Mouse (Mus musculus): ENCODE data around the gene Khsrp. TPM values are rescaled to one million over a fixed set of nuclear protein-coding genes. Genes with fewer than 3 reads are reported as not detected.

Khsrp gene
- polyA plus RNA-seq, 1 experiment = 56.3 TPM

DNA sequence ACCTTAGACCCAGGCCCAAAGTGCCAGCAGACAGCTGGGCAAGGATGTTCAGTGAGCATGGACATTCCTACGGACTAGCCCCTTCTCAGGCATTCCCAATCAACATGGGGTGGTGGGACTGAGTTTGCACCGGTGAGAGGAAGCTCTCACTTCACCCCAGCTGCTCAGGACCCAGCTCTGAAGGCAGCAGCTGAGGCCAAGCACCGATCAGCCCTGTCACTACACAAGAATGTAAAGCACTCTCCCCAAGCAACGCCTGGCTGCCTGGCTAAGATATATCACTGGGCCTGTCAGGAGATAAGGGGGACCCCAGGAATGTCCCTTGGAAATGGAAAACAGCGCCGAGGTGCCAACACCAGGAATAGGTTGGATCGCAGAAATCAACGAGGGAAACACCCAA, 30.1 kb downstream of the Khsrp start:
- Histone ChIP-seq H3K4me1 (ENCODE audit: control insufficient read depth, insufficient read depth, low read length) (no peaks in the 10 kb centered on the region; the same call in 1 of the 2 replicates), H3K4me3 (replicated peaks; ENCODE audit: control insufficient read depth, low read depth, low read length) (no peak overlapping the region), H3K27ac (ENCODE audit: control insufficient read depth, insufficient read depth, low read depth, low read length, poor library complexity) (no peak overlapping the region)
- TF ChIP-seq CTCF (IDR thresholded peaks at IDR 0.05; ENCODE audit: control insufficient read depth, insufficient read depth, low read length) (no peak), POLR2A (IDR thresholded peaks at IDR 0.05; ENCODE audit: borderline replicate concordance, control insufficient read depth, low read depth, low read length) (no peak)
- WGBS = 75% methylated on average over 8 of the region's 8 CpGs

DNA sequence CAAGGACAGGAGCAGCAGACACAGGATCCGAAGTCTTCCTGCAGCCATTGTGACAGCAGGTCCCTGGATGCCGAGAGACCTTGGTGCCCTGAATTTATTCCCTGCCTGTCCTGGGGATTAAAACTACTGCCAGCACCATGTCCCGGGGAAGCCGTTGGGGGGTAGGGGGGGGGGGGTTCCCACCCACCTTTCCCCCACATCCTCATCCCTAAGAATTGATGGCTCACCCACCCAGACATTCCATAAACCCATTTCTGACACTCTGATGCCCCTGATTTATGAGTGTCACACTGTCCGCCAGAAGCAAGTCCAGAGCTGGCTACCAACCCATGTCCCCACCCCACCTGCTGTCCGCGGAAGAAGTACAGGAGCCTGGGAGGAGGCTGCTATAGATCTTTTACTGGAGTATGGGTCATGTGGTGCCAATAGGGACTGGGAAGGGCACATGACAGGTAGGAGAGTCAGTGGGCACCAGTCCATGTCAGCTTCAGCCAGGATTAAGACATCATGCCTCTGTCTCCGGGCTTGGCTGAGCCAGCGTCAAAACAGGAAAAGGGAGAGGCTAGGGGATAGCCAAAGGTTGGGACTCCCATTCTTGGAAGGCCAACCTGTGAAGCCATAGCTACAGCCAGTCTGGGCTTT, 31.2 kb downstream of the Khsrp start, which contains the start of gene Pspn:
Gene Pspn, minus strand, starts transcription at position 51 of the 642 bp plus-strand sequence.
- WGBS = 86% methylated on average over 9 of the region's 9 CpGs
- Histone ChIP-seq H3K4me1 (ENCODE audit: control insufficient read depth, insufficient read depth, low read length) (no peaks in the 10 kb centered on the region; the same call in 1 of the 2 replicates), H3K4me3 (replicated peaks; ENCODE audit: control insufficient read depth, low read depth, low read length) (no peak within 1 kb of the TSS)

DNA sequence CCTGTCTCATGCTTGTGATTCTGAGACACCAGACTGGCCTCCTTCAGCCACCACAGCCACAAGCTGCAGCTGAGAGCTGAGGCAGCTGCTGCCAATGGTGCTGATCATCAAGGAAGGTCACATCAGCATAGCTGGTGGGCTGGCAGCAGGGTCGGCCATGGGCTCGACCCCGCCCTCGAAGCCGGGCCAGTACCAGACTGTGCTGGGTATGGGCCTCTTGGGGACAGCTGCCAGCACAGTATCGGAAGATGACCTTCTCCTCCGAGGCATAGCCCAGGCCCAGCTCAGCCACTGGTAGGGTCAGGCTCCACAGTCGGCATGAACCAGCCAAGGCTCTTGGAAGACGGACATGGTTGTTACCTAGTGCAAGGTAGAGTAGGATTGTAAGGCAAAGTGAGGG, 31.9 kb downstream of the Khsrp start:
- TF ChIP-seq CTCF (IDR thresholded peaks at IDR 0.05; ENCODE audit: control insufficient read depth, insufficient read depth, low read length) (no peak), POLR2A (IDR thresholded peaks at IDR 0.05; ENCODE audit: borderline replicate concordance, control insufficient read depth, low read depth, low read length) (no peak)
- no peak overlapping the region for H3K4me3 ChIP-seq (replicated peaks; ENCODE audit: control insufficient read depth, low read depth, low read length)
- no peaks in the 10 kb centered on the region; the same call in 1 of the 2 replicates for H3K4me1 ChIP-seq (ENCODE audit: control insufficient read depth, insufficient read depth, low read length)
- H3K27ac ChIP-seq (ENCODE audit: control insufficient read depth, insufficient read depth, low read depth, low read length, poor library complexity) = no peak overlapping the region
- 91% methylated on average over 9 of the region's 9 CpGs for WGBS

More for the DNA sequence above, 31.2 kb downstream of the Khsrp start, which contains the start of gene Pspn:
- no peak for TF ChIP-seq POLR2A (IDR thresholded peaks at IDR 0.05; ENCODE audit: borderline replicate concordance, control insufficient read depth, low read depth, low read length)
- no peak for TF ChIP-seq CTCF (IDR thresholded peaks at IDR 0.05; ENCODE audit: control insufficient read depth, insufficient read depth, low read length)
- H3K27ac ChIP-seq (ENCODE audit: control insufficient read depth, insufficient read depth, low read depth, low read length, poor library complexity) = no peak within 1 kb of the TSS

GRCm38 (mm10) chr17:56997029-56997667, 34.2 kb downstream of the Khsrp start, which contains the start of gene Alkbh7:
Gene Alkbh7, plus strand, starts transcription at chr17:56997339.
- Histone ChIP-seq H3K4me1 (ENCODE audit: control insufficient read depth, insufficient read depth, low read length) (no peaks in the 10 kb centered on the region; the same call in 1 of the 2 replicates), H3K27ac (ENCODE audit: control insufficient read depth, insufficient read depth, low read depth, low read length, poor library complexity) (peak within 1 kb of the TSS; percentile 23; the same call in 1 of the 2 replicates)
- under 1% methylated on average over 38 of the region's 38 CpGs for WGBS

DNA sequence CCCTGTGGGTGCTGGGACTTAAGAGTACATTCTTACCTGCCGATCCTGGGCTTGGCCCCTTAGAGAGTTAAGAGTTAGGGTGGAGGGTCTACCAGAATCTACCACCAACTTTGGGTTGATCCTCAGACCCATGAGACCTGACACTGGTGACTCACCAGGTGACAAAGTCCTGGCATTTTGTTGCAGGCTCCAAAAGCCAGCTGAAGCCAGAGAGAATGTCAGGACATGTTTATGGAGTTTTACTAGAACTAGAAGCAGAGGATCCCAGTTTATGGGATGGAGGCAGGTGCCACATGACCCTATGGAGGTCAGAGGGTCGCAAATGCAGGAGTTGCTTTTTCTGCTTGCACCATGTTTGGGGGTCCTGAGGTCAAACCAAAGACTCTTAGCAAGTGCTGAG, 34.8 kb downstream of the Khsrp start:
- Histone ChIP-seq H3K27ac (ENCODE audit: control insufficient read depth, insufficient read depth, low read depth, low read length, poor library complexity) (no peak overlapping the region), H3K4me1 (ENCODE audit: control insufficient read depth, insufficient read depth, low read length) (no peaks in the 10 kb centered on the region; the same call in 1 of the 2 replicates), H3K4me3 (replicated peaks; ENCODE audit: control insufficient read depth, low read depth, low read length) (no peak overlapping the region)
- 71% methylated on average over 2 of the region's 2 CpGs for WGBS
- TF ChIP-seq POLR2A (IDR thresholded peaks at IDR 0.05; ENCODE audit: borderline replicate concordance, control insufficient read depth, low read depth, low read length) (no peak), CTCF (IDR thresholded peaks at IDR 0.05; ENCODE audit: control insufficient read depth, insufficient read depth, low read length) (no peak)

More at GRCm38 (mm10) chr17:56997029-56997667, 34.2 kb downstream of the Khsrp start, which contains the start of gene Alkbh7:
- TF ChIP-seq CTCF (IDR thresholded peaks at IDR 0.05; ENCODE audit: control insufficient read depth, insufficient read depth, low read length) = peak; percentile 88
- peak; percentile 59; the same call in 1 of the 2 replicates for TF ChIP-seq POLR2A (IDR thresholded peaks at IDR 0.05; ENCODE audit: borderline replicate concordance, control insufficient read depth, low read depth, low read length)
- H3K4me3 ChIP-seq (replicated peaks; ENCODE audit: control insufficient read depth, low read depth, low read length) = peak within 1 kb of the TSS; percentile 87

DNA sequence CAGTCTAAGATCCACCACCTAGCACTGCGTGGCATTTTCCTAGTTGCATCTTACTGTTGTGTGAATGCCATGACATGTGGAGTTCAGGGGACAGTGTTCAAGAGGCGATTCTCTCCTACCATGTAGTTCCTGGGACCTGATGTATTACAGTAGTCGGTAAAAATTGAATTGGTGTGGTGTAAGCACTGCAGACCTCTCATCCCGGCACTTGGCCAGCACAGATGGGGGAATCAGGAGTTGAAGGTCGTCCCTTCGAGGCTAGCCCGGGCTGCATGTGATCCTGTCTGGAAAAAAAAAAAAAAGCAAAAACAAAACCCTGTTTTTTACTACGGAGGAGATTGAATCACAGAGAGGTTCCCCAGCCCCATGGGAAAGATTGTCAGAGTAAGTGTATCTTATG, 36.3 kb downstream of the Khsrp start:
- 89% methylated on average over 8 of the region's 8 CpGs for WGBS
- no peak overlapping the region for H3K27ac ChIP-seq (ENCODE audit: control insufficient read depth, insufficient read depth, low read depth, low read length, poor library complexity)
- H3K4me3 ChIP-seq (replicated peaks; ENCODE audit: control insufficient read depth, low read depth, low read length) = no peak overlapping the region
- H3K4me1 ChIP-seq (ENCODE audit: control insufficient read depth, insufficient read depth, low read length) = no peaks in the 10 kb centered on the region; the same call in 1 of the 2 replicates
- no peak for TF ChIP-seq CTCF (IDR thresholded peaks at IDR 0.05; ENCODE audit: control insufficient read depth, insufficient read depth, low read length)
- no peak for TF ChIP-seq POLR2A (IDR thresholded peaks at IDR 0.05; ENCODE audit: borderline replicate concordance, control insufficient read depth, low read depth, low read length)

- no peaks in the 10 kb centered on the region; the same call in 1 of the 2 replicates for H3K4me1 ChIP-seq (ENCODE audit: control insufficient read depth, insufficient read depth, low read length)
- 77% methylated on average over 2 of the region's 2 CpGs for WGBS
These were observed 40.4 kb downstream of the Khsrp start for GRCm38 (mm10) chr17:56990966-56991365.

GRCm38 (mm10) chr17:56990115-56990746, 41.1 kb downstream of the Khsrp start, which contains the start of gene Clpp:
Gene Clpp, plus strand, starts transcription at chr17:56990305.
- H3K27ac ChIP-seq (ENCODE audit: control insufficient read depth, insufficient read depth, low read depth, low read length, poor library complexity) = peak within 1 kb of the TSS; percentile 62
- H3K4me1 ChIP-seq (ENCODE audit: control insufficient read depth, insufficient read depth, low read length) = no peaks in the 10 kb centered on the region; the same call in 1 of the 2 replicates
- under 1% methylated on average over 52 of the region's 52 CpGs for WGBS
- peak within 1 kb of the TSS; percentile 72 for H3K4me3 ChIP-seq (replicated peaks; ENCODE audit: control insufficient read depth, low read depth, low read length)
- TF ChIP-seq POLR2A (IDR thresholded peaks at IDR 0.05; ENCODE audit: borderline replicate concordance, control insufficient read depth, low read depth, low read length) (peak; percentile 85), CTCF (IDR thresholded peaks at IDR 0.05; ENCODE audit: control insufficient read depth, insufficient read depth, low read length) (peak; percentile 14; the same call in 1 of the 2 replicates)

More at GRCm38 (mm10) chr17:56990966-56991365, 40.4 kb downstream of the Khsrp start:
- no peak for TF ChIP-seq CTCF (IDR thresholded peaks at IDR 0.05; ENCODE audit: control insufficient read depth, insufficient read depth, low read length)
- Histone ChIP-seq H3K4me3 (replicated peaks; ENCODE audit: control insufficient read depth, low read depth, low read length) (peak overlapping the region; percentile 31), H3K27ac (ENCODE audit: control insufficient read depth, insufficient read depth, low read depth, low read length, poor library complexity) (no peak overlapping the region)
